Mouse (Mus musculus): ENCODE measurements around the gene Gm3250. TPM values are rescaled to one million over a fixed set of nuclear protein-coding genes. Genes with fewer than 3 reads are reported as not detected.
"Not testable (repeated sequence)": the region's sequence is repeated elsewhere in the genome, so short reads cannot be mapped to it uniquely, and the experiment has no call there.

Gm3250 gene
- total RNA-seq, 4 experiments from 2014 or later = not detected

- DNase-seq (ENCODE audit: low spot score in 2 of 2) = not testable (repeated sequence)
Measured at GRCm38 (mm10) chr10:77751254-77751653, 31.1 kb downstream of the Gm3250 start, which contains the start of gene Gm9736. Gm9736 (minus strand) TSS chr10:77751354.

GRCm38 (mm10) chr10:77750686-77751085, 31.7 kb downstream of the Gm3250 start:
- DNase-seq (ENCODE audit: low spot score in 2 of 2) = not testable (repeated sequence)

GRCm38 (mm10) chr10:77741924-77742688, 40.2 kb downstream of the Gm3250 start, which contains the start of gene Gm18596:
Gm18596 (minus strand) TSS chr10:77742638.
- not testable (repeated sequence) for DNase-seq (ENCODE audit: low spot score in 2 of 2)

DNA sequence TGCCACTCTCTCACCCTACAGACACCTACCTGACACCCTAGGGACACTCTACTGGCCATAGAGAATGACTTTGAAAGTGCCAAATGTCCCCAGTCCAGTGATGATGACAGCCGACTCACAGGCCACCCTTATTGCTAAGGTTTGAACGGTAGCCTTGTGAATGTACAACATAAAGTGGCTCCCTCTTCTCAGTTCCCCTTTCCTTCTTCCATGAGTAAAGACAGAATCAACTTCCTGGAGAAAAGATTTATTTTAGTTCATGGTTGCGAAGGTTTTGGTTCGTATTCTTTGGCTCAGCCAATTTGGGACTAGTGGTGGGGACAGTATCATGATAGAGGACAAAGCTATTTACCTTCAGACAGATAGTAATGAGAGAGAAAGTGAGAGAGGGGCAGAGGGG, 43.4 kb downstream of the Gm3250 start:
- DNase-seq (ENCODE audit: low spot score in 2 of 2) = no peak

GRCm38 (mm10) chr10:77735928-77736327, 46.4 kb downstream of the Gm3250 start:
- DNase-seq (ENCODE audit: low spot score in 2 of 2) = no peak

Other genes starting within 250 kb of the Gm3250 start
- 10 to 100 TPM; 80.9 to 92.5 (median 89.4) TPM for gene Pttg1ip, start 200.8 kb downstream of the Gm3250 start, total RNA-seq (2022)
- 100 to 1,000 TPM; 172 to 216 (median 192) TPM for gene Sumo3, start 176.4 kb downstream of the Gm3250 start, total RNA-seq (2022)
- gene Gm49325, start 176.3 kb downstream of the Gm3250 start, total RNA-seq (2022) = 10 to 100 TPM; 17.1 to 31.9 (median 23.8) TPM
- gene Ube2g2, start 160.3 kb downstream of the Gm3250 start, total RNA-seq (2022) = 10 to 100 TPM; 44.8 to 51.1 (median 49.0) TPM
- gene Tspear, start 96.0 kb downstream of the Gm3250 start, total RNA-seq (2022) = 1 to 10 TPM in 1 of 4 experiments, under 1 TPM in 3; 0.35 to 1.1 (median 0.74) TPM
- not detected for gene Gm19402, start 91.8 kb downstream of the Gm3250 start, total RNA-seq (2022)
- not detected for gene Gm9508, start 85.3 kb downstream of the Gm3250 start, total RNA-seq (2022)
- not detected for gene Gm10272, start 75.9 kb downstream of the Gm3250 start, total RNA-seq (2022)
- gene Gm10024, start 71.1 kb downstream of the Gm3250 start, total RNA-seq (2022) = not detected
- gene Gm10142, start 66.7 kb downstream of the Gm3250 start, total RNA-seq (2022) = not detected
- not detected for gene Krtap12-1, start 61.9 kb downstream of the Gm3250 start, total RNA-seq (2022)
- gene Gm10100, start 56.1 kb downstream of the Gm3250 start, total RNA-seq (2022) = not detected
- not detected for gene Gm18596, start 39.9 kb downstream of the Gm3250 start, total RNA-seq (2022)
- not detected for gene Gm9736, start 31.2 kb downstream of the Gm3250 start, total RNA-seq (2022)
- not detected for gene Gm3233, start 22.9 kb downstream of the Gm3250 start, total RNA-seq (2022)
- not detected for gene Gm3238, start 11.2 kb downstream of the Gm3250 start, total RNA-seq (2022)
- gene Gm7138, start 5.6 kb downstream of the Gm3250 start, total RNA-seq (2022) = not detected
- gene Gm7137, start 5.7 kb upstream of the Gm3250 start, total RNA-seq (2022) = not detected
- not detected for gene Gm9639, start 12.5 kb upstream of the Gm3250 start, total RNA-seq (2022)
- gene Gm19668, start 16.6 kb upstream of the Gm3250 start, total RNA-seq (2022) = not detected
- gene Gm9507, start 29.3 kb upstream of the Gm3250 start, total RNA-seq (2022) = not detected
- not detected for gene Gm2696, start 32.1 kb upstream of the Gm3250 start, total RNA-seq (2022)
- gene Krtap10-4, start 44.6 kb upstream of the Gm3250 start, total RNA-seq (2022) = not detected
- not detected for gene Krtap10-10, start 53.4 kb upstream of the Gm3250 start, total RNA-seq (2022)
- not detected for gene Gm36176, start 64.3 kb upstream of the Gm3250 start, total RNA-seq (2022)
- gene Gm10318, start 70.3 kb upstream of the Gm3250 start, total RNA-seq (2022) = not detected
- gene Gm3285, start 79.4 kb upstream of the Gm3250 start, total RNA-seq (2022) = not detected
- gene Lrrc3, start 120.0 kb upstream of the Gm3250 start, total RNA-seq (2022) = 10 to 100 TPM in 3 of 4 experiments, 1 to 10 TPM in 1; 9.3 to 10.8 (median 10.4) TPM
- gene Trpm2, start 188.0 kb upstream of the Gm3250 start, total RNA-seq (2022) = 10 to 100 TPM; 49.9 to 64.9 (median 51.2) TPM
- gene 1810043G02Rik, start 196.0 kb upstream of the Gm3250 start, total RNA-seq (2022) = 10 to 100 TPM; 28.1 to 37.1 (median 34.4) TPM
- gene Pfkl, start 227.5 kb upstream of the Gm3250 start, total RNA-seq (2022) = 100 to 1,000 TPM; 149 to 184 (median 161) TPM